Mouse (Mus musculus): ENCODE results near the gene Ywhaq. TPM values are rescaled to one million over a fixed set of nuclear protein-coding genes. Genes with fewer than 3 reads are reported as not detected.

Gene Ywhaq
- 100 to 1,000 TPM; 454 to 540 TPM for total RNA-seq (2021)

DNA sequence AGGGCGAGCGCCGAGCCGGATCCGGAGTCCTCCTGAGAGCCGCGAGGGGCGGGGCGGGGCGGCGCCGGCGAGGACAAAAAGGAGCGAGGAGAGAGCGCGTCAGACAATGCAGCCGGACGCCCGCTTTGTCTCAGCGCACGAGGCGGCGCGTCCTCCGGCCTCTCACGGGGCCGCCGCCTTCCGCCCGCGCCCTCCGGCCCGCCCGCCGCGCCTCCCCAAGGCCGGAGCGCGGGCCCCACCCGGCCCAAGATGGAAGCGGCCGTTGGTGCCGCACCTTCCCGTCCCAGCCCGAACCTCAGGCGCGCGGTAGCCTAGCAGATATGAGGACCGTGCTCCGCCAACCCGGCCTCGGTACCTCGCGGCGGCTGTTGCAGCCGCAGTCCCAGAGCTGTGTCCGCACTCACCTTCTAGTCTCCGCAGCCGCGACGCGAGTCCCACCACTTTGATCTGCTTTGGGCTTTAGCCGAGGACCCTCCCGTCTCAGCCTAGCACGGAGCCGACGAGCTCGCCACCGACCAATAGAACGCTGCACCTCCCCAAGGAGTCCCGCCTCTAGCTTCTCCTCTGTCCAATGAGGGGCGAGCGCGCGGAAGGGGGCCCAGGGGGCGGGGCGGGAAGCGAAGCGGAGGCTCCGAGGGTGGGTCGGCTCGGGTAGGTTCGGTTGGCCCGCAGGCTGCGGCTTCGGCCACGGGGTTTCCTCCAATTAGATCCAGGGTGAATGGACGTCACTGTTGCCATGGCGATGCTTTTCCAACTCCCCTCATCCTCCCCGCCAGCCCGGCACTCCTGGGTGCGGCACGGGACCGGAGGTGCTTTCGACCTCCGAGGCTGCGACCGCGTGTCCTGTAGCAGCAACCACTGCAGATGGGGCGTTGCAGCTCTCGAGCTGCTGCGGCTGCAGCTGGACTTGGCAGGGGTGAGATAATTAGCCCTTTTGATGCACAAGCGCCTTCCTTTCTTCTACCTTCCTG lies at the start of gene Ywhaq:
TSS of gene Ywhaq (minus strand) at position 538 of the 971 bp plus-strand sequence.
- DNase-seq (ENCODE audit: extremely low spot score in 1 of 2, low spot score in 1 of 2) = peak; percentile 89 to 97

DNA sequence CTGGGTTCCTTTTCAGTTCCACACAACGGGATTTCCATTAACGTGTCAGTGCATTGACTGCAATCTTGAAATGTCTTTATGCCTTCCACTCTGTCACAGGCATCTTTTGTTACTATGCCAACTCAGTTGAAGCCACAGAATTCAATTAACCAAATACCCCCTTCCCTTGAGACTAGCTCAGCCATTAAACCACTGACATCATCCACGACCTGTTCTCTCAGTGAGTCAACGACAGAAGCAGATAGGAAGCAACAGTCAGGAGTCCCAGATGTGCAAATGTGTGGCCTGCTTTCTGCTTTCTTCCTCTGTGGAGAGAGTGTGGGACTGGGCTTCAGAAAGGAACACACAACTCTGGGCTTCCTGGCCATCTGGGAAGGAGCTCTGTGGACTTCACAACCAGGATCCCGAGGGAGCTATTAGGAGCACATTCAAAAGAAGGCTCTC lies 46.0 kb upstream of the Ywhaq start:
- DNase-seq (ENCODE audit: extremely low spot score in 1 of 2, low spot score in 1 of 2) = no peak

DNA sequence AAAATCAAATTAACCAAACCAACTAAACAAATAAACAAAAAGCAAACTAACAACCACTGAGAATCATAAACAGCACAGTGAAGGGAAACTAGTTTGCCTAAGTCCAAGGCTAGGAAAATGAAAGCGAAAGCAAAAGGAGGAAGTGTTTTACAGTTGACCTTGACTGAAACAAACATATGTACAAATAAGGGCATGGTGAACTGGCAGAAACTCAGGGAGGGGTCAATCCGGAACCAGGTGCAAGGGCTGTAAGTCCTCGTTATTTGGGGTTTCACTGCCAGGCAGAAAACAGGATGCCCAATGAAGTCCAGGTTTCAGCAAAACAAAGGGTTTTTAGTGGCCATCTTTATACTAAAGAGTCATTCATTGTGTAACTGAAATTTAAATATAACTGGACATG lies 45.2 kb upstream of the Ywhaq start:
- DNase-seq (ENCODE audit: extremely low spot score in 1 of 2, low spot score in 1 of 2) = no peak

DNA sequence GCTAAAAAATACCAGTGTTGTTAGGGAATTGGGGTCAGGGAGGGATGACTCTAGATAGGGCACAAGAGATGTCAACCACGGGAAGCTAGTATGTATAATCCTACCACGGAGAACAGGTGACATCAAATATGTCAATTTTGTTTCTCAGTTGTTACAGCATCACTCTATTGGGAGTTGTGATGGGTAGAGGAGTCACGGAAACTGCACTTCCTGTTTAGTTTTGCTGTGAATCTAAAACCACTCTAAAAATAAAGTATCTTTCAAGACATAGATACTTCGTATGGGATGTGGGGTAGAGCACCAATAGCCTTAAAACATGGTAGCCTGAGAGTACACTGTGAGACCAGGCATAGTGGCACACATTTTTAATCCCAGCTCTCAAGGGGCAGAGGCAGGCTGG lies 42.2 kb upstream of the Ywhaq start:
- no peak for DNase-seq (ENCODE audit: extremely low spot score in 1 of 2, low spot score in 1 of 2)

DNA sequence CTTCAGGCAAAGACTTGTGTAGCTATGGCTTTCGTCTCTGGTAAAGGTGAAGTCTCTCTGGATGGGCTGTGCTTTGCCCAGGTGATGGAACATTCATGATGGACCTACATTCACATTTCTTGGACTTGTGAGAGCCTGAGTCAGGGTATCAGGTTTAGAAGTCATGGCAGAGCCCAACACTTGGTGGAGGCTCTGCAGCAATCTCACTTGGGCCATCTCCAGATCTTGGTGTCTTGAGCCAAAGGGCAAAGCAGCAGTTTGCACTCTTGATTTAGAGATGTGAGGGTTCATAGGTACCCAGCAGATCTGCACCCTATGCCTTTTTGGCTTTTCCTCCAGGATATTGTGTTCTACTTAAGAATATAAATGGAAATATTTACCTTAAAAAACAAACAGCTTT lies 38.6 kb upstream of the Ywhaq start:
- no peak for DNase-seq (ENCODE audit: extremely low spot score in 1 of 2, low spot score in 1 of 2)

DNA sequence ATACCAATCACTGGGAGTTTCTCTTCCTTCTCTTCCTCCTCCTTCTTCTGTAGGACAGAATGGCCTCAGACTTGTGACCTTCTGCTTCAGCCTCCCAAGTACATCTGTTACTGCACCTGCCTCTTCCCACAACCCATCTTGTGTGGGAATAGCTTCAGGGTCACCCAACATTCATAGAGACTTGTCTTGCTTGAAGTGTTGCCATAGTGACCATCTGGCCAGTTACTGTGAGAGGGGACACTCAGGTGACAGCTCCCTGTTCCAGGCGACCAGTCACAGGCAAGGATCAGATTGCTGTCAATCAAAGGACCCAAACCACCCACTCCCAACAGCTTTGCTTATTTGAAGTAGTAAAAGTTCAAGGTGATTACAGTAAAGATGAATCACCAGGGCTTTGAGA lies 34.3 kb upstream of the Ywhaq start:
- DNase-seq (ENCODE audit: extremely low spot score in 1 of 2, low spot score in 1 of 2) = no peak

DNA sequence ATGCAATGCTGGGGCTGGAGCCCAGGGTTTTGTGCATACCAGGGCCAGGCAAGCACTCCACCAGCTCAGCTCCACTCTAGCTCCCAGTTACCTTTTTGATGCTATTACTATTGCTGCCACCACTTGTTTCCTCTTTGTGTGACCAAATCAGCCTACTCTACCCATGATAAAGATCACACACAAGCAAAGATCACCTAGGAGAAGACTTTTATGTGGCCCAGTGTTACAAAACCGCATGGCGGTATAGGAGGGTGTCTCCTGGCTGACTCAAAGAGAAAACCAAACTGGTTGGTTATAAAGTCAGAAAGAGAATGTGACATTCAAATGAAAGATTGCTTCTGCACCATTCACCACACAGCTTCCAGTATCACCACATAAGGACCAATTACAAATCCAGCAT lies 33.9 kb upstream of the Ywhaq start:
- DNase-seq (ENCODE audit: extremely low spot score in 1 of 2, low spot score in 1 of 2) = no peak

DNA sequence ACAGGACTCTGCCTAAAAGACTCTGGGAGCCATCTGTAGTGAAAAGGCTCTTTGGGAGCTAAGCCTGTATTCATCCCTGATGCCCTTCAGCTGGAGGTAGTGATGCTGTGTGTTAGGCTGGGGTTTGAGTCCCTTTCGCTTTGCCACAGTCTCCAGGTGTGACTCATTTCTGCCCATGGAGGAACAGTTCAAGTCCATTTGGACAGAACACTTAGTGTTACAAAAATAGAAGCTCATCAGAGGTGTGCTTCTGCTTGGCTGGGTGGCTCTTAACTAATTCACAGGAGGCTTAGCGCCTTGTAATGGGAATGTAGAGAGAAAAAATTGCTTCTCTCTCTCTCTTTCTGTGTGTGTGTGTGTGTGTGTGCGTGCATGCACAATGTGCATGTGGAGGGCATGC lies 26.3 kb upstream of the Ywhaq start:
- no peak for DNase-seq (ENCODE audit: extremely low spot score in 1 of 2, low spot score in 1 of 2)

DNA sequence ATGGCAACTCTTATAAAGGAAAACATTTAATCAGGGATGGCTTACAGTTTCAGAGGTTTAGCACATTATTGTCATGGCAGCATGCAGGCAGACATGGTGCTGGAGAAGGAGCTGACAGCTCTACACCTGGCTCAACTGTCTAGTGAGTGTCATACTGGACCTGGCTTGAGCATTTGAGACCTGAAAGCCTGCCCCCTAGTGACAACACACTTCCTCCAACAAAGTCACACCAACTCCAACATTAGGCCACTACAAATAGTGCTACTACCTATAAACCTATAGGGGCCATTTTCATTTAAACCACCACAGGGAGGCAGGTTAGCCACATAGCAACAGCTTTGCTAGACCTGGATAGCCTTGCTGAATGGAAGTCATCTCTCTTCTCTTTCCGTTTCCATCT lies 24.4 kb upstream of the Ywhaq start:
- no peak for DNase-seq (ENCODE audit: extremely low spot score in 1 of 2, low spot score in 1 of 2)

DNA sequence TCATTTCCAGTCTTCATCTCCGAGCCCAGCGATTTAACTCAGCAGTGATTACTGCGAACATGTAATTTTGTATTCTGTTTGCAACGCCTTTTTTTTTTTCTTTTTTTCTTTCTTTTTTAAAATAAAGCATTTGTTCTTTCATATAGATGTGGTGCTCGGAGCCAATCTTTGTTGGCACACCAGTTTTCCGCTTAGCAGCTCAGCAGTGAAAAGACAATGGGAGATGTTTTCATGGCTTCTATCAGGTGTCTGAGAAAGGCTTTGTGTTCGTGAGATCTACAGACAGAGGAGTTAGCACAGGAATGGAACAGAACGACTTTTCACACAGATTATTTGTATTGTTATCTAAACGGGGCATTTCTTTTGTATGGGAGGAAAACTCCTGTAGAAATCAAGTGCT lies 22.0 kb upstream of the Ywhaq start:
- DNase-seq (ENCODE audit: extremely low spot score in 1 of 2, low spot score in 1 of 2) = no peak

DNA sequence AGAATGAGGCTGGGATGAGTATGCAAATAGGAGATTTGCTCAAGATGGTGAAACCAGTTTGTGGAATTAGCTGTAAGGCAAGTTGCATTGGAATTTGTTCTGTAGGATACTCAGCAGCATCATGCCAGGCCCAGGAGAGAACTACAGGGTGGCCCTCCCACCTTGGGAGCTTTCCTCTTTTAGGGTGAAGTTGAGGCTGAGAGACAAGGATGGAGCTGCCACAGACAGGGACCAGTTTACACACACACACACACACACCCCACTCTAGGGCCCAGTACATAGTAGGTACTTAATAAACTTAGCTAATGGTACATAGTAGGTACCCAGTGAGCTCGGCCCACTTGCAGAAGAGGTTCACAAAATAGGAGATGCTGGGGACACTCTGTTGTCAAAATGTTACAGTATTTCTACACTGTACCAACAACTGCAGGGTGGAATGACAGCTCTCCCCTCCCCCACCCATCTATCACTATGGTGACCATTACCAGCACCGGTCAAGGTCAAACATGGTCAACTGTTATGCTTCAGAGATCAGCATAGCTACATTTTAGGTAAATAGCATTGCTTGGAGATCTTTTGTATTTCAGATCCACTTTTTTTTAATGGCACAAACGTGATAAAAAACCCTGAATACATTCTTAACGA lies 21.4 kb upstream of the Ywhaq start:
- no peak for DNase-seq (ENCODE audit: extremely low spot score in 1 of 2, low spot score in 1 of 2)

DNA sequence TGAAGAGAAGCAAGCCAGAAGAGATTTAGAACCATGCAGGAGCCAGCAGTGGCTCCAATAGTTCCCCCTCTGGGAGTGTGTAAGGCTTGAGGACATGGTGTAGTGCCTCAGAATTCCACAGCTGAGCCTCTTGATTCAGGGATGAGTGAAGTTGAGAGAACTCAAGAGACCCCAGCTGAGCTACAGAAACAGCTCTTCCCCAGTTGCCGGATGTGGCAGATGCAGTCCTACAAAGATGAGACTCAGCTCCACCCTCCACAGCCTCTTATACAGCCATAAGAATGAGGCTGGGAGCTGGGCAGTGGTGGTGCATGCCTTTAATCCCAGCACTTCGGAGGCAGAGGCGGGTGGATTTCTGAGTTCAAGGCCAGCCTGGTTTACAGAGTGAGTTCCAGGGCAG lies 20.9 kb upstream of the Ywhaq start:
- DNase-seq (ENCODE audit: extremely low spot score in 1 of 2, low spot score in 1 of 2) = no peak

DNA sequence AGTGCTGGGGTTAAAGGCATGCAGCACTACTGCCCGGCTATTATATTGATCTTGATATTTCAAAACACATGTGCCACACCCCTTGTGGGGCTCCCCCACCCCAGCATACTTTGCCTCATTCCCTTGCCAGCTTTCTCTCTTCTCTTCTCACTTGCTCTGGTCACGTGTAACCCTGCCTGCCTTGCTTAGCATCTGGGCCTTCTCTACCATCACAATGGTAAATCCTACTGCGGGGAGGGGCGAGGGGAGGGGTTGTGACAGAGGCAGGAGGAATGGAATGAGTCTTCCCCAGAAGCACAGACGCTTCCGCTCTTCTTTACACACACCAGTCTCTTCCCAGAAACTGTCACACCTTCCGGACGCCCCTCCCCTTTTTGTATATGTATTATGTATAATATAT lies 14.5 kb upstream of the Ywhaq start:
- no peak for DNase-seq (ENCODE audit: extremely low spot score in 1 of 2, low spot score in 1 of 2)

DNA sequence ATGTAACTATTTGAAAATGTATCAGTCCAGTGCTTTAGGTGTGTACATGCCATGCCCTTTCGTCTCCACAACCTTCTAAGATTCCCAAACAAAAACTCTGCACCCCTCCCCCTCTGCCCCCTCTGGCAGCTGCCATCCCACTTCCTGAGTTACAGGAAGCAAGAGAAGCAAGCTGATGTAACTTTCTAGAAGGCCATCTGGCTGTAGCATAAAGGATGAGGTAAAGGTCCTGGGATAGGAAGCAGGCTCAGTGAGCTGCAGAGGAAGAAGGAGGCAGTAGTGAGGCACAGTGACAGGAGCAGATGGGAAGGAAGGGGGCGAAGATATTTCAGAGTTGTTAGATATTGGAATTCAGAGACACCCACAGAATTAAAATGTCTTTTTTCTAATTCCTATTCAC lies 13.6 kb upstream of the Ywhaq start:
- DNase-seq (ENCODE audit: extremely low spot score in 1 of 2, low spot score in 1 of 2) = no peak

DNA sequence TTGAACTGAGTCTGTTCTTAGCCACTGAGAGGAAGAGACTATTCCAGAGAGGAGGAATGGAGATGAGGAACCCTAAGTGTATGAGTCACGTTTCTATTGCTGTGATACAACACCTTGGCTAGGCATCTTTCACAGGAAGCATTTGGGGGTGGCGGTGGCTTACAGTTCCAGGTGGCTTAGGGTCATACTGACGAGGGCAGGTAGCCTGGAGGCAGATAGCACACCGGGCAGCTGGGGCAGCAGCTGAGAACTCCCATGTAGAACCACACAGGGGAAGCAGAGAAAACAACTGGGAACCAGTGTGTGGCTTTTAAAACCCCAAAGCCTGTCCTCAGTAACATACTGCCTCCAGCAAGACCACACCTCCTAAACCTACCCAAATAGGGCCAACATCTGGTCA lies 12.7 kb upstream of the Ywhaq start:
- no peak for DNase-seq (ENCODE audit: extremely low spot score in 1 of 2, low spot score in 1 of 2)

DNA sequence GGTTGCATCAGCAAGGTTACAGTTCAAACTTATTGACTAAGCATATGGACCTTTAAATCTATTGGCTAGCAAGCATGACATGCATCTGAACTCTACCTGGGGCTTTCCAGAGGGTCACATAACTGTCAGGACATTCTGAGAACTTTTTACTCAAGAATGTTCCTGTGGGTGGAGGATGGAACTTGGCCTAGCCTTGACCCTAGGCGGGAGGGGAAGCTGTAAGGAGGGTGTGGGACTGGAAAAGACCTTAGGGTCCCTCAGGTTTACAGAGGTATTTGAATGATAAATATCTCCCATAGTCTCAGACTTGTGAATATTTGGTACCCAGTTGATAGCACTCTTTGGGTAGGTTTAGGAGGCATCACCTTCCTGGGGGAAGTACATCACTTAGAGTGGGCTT lies 11.6 kb upstream of the Ywhaq start:
- DNase-seq (ENCODE audit: extremely low spot score in 1 of 2, low spot score in 1 of 2) = no peak

DNA sequence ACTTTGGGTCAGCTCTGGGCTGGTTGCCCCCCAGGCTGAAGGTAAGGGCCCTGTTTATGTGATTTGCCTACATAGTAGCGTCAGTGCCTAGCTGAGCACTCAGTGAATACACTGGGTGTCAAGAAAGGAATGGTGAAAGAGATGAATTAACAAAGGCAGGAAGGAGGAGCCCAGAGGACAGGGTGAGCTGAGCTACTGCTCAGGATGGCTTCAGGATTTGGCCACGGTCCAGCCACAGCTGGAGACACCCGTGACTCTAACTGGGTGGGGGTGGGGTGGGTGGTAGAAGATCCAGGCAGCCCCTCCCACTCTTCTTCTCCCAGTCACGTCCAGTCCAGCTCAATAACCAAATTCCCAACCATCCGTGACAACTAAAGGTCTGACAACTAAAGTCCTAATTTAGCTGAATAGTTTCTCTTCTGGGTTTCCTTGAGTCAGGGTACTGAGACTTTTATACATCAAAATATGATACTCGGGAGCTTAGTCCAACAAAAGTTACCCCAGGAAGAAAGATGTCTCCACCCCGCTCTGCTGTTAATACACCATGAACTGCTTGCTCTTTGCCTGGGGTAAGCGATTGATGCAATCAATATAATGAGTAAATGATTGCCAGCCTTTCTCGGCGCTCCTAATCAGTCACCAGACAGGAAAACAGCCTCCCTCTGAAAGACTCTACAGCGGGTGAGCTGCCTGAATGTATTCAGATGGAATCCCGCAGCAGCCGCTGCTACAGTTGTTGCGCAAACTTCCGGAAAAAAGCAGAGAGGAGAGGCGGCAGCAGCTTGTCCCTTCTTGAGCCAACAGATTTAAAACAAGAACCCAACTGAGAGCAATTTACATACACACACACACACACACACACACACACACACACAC lies 8.9 kb upstream of the Ywhaq start:
- DNase-seq (ENCODE audit: extremely low spot score in 1 of 2, low spot score in 1 of 2) = no peak

DNA sequence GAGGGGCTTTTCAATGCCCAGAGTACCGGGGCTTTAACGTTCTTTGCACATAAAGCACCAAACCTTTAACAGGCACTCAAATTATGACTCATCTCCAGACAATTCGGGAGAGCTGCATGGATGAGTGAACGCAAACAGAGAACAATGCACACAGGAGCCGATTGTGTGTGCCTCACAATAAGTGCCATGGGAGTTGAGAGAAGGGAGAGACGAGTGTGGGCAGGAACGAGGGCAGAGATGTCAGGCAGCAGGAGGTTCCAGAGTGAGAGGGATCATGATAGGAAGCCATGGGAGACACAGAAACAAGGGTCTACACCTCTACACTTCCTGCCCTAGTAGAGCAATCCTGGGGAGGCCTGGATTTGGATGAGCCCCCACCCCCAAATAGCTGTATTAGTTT lies 7.2 kb upstream of the Ywhaq start:
- no peak for DNase-seq (ENCODE audit: extremely low spot score in 1 of 2, low spot score in 1 of 2)

DNA sequence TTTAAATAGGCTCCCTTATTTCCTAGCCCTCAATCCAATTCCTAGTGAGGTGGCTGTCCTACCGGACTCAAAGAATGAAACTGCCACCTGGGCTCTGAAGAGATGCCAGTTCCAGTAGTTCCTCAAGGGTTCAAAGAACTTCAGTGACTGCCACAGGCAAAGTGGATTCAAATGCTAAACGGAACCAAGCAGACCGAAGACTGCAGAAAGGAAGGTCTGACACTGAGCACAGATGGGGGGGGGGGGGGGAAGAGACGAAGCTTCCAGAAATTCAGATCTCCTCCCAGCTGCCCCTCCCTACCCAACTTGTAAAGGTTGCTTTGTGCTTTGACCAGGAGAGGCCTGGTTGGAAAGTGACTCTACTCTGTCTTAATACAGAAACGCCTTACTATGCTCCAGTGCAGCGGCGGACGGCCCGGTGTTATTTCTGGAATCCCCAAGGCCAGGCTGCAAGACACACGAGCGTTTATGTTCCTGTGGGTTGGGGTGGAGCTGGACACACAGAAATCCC lies 1.2 kb upstream of the Ywhaq start:
- DNase-seq (ENCODE audit: extremely low spot score in 1 of 2, low spot score in 1 of 2) = peak in 1 of 2 experiments; percentile 20

DNA sequence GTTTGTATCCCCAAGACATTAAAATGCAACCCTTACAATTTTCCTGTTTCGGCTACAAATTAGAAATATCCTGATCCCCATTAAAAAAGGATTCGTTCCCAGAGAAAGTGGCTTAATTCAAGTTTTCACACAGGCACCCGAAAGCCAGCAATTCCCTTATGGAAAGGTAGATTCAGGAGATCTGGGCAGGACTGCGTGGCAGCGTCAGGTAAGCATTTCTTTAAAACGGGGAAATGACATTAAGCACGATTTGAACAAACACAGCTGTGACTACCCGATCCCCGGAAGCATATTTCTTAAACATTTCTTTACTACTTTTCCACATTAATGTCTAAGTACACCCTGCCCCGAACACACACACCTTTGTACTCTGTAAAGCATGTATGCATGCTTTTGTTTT lies 646 bp upstream of the Ywhaq start:
- DNase-seq (ENCODE audit: extremely low spot score in 1 of 2, low spot score in 1 of 2) = no peak

DNA sequence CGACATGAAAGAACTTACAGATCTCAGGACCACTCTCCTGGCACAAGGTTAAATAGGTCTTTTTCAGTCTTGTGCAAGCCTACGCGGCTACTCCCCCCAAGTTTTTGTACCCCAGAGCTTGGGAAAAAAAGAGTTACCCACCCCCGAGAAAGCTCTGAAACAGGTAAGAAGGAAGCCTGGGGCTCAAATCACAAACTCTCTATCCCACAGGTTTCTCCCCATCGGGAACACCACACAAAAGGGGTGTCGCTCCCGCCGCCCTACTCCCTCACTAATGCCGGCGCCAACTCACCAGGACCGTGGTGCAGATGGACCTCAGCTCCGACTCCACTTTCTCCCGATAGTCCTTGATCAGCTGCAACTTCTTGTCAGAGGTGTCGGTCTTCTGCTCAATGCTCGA lies 931 bp downstream of the Ywhaq start:
- no peak for DNase-seq (ENCODE audit: extremely low spot score in 1 of 2, low spot score in 1 of 2)

All from layer of hippocampus, postnatal 25 days (tissue).